Mouse (Mus musculus): ENCODE results near the gene Ift122.

- TF ChIP-seq CTCF (IDR thresholded peaks at IDR 0.05 in 2 of 3, conservative IDR thresholded peaks at IDR 0.05 in 1 of 3; ENCODE audit: control insufficient read depth in 1 of 3, insufficient read depth in 1 of 3, low read depth in 2 of 3, low read length in 3 of 3, poor library complexity in 1 of 3, severe bottlenecking in 1 of 3), result no peak
- TF ChIP-seq MAZ (IDR thresholded peaks at IDR 0.05; ENCODE audit: low read depth, low read length), result no peak
- no peak for TF ChIP-seq UBTF (IDR thresholded peaks at IDR 0.05; ENCODE audit: borderline replicate concordance, insufficient read depth, low read depth, low read length)
- no peak for TF ChIP-seq CHD2 (IDR thresholded peaks at IDR 0.05; ENCODE audit: low read length)
- TF ChIP-seq EP300 (IDR thresholded peaks at IDR 0.05; ENCODE audit: low read depth in 1 of 2, low read length in 2 of 2), result no peak
- no peak for TF ChIP-seq POLR2A (IDR thresholded peaks at IDR 0.05; ENCODE audit: control insufficient read depth in 1 of 2, insufficient read depth in 1 of 2, low read depth in 1 of 2, low read length in 2 of 2, poor library complexity in 1 of 2)
- TF ChIP-seq CHD1 (IDR thresholded peaks at IDR 0.05; ENCODE audit: low read depth, low read length), result no peak
- TF ChIP-seq GABPA (IDR thresholded peaks at IDR 0.05; ENCODE audit: low read depth, low read length), result no peak
- no peak for TF ChIP-seq NRF1 (IDR thresholded peaks at IDR 0.05; ENCODE audit: insufficient read depth, low read depth, low read length, poor library complexity, severe bottlenecking)
- TF ChIP-seq ZC3H11A (IDR thresholded peaks at IDR 0.05; ENCODE audit: low read depth, low read length), result no peak
- no peak for TF ChIP-seq ZNF384 (IDR thresholded peaks at IDR 0.05; ENCODE audit: low read depth, low read length)
Observed at GRCm38 (mm10) chr6:115932391-115932790, 79.1 kb downstream of the Ift122 start.
